Mouse (Mus musculus) cortical plate, adult 2 months (tissue): ENCODE measurements around the gene Acp6. TPM values are rescaled to one million over a fixed set of nuclear protein-coding genes. Genes with fewer than 3 reads are reported as not detected.
A peak's percentile ranks its signal among the peaks of the same experiment; 100 is the strongest.

Experiments
- H3K27ac ChIP-seq: fragments of 200-500 bp; 2 replicates; pipeline ENCODE4 v1.5.1; 2012; ENCODE audit warnings: low read length, control low read depth, inconsistent platforms; ENCODE audit not compliant: insufficient read depth
- H3K4me1 ChIP-seq: fragments of 200-500 bp; 2 replicates; pipeline ENCODE4 v1.6.1; 2011; ENCODE audit warnings: low read length; ENCODE audit not compliant: control insufficient read depth, insufficient read depth
- H3K4me3 ChIP-seq: fragments of 200-500 bp; 2 replicates; pipeline ENCODE4 v1.5.1; 2011; ENCODE audit warnings: mild to moderate bottlenecking, low read length, control low read depth; ENCODE audit not compliant: insufficient read depth
- CTCF ChIP-seq: fragments of 200-500 bp; IDR thresholded peaks from 2 replicates; pipeline ENCODE4 v1.5.1; 2011; ENCODE audit warnings: mild to moderate bottlenecking, control low read depth, low read length; ENCODE audit not compliant: insufficient read depth; ENCODE audit errors: extremely low read depth
- POLR2A ChIP-seq: fragments of 200-500 bp; IDR thresholded peaks from 2 replicates; pipeline ENCODE4 v1.6.1; 2011; ENCODE audit warnings: mild to moderate bottlenecking, low read length, control low read depth; ENCODE audit not compliant: insufficient read depth; ENCODE audit errors: extremely low read depth
- polyA plus RNA-seq: library from polyadenylated mRNA; depleted of rRNA; stranded (reverse); fragments of >200 nt; gene quantifications from 2 replicates; pipeline ENCODE4 v1.2.3, GENCODE M21; 2012

Acp6 gene
- polyA plus RNA-seq, 1 experiment, result 40.2 TPM

GRCm38 (mm10) chr3:97159509-97159850 lies 903 bp downstream of the Acp6 start:
- Histone ChIP-seq H3K27ac (no peak overlapping the region), H3K4me1 (no peaks in the 10 kb centered on the region; the same call in 1 of the 2 replicates), H3K4me3 (peak overlapping the region; percentile 99)
- TF ChIP-seq POLR2A (no peak), CTCF (no peak)

GRCm38 (mm10) chr3:97159986-97160385 lies 1.4 kb downstream of the Acp6 start:
- no peak for TF ChIP-seq CTCF
- TF ChIP-seq POLR2A, result no peak
- H3K4me1 ChIP-seq, result no peaks in the 10 kb centered on the region; the same call in 1 of the 2 replicates
- H3K27ac ChIP-seq, result no peak overlapping the region
- no peak overlapping the region; the same call in 1 of the 2 replicates for H3K4me3 ChIP-seq

- TF ChIP-seq POLR2A (no peak), CTCF (no peak)
- no peaks in the 10 kb centered on the region; the same call in 1 of the 2 replicates for H3K4me1 ChIP-seq
- H3K27ac ChIP-seq, result no peak overlapping the region
- no peak overlapping the region for H3K4me3 ChIP-seq
Observed at GRCm38 (mm10) chr3:97160908-97161307, 2.3 kb downstream of the Acp6 start.

GRCm38 (mm10) chr3:97161773-97162172 lies 3.2 kb downstream of the Acp6 start:
- Histone ChIP-seq H3K27ac (no peak overlapping the region), H3K4me1 (no peaks in the 10 kb centered on the region; the same call in 1 of the 2 replicates), H3K4me3 (no peak overlapping the region)
- TF ChIP-seq POLR2A, result no peak
- TF ChIP-seq CTCF, result no peak

DNA sequence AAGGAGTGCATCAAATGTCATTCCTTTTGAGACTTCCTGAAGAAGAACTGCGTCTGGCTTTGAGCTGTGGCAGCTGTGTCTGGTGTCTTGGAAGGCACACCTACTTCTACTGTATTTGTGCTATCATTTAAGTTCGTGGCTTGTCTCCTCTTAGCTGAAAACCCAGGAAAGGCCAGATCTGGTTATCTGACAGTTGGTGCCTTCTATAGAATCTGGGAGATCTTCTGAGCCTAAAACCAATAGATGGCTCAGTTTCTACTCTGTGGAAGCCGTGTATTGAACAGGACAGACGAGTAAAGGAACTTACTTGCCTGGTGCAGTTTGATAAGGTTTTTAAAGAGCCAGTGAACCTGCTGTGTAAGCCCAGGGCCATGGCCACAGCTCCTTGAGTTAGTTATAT lies 5.9 kb downstream of the Acp6 start:
- no peak overlapping the region for H3K4me3 ChIP-seq
- H3K4me1 ChIP-seq, result no peaks in the 10 kb centered on the region; the same call in 1 of the 2 replicates
- TF ChIP-seq POLR2A (no peak), CTCF (no peak)
- no peak overlapping the region for H3K27ac ChIP-seq

GRCm38 (mm10) chr3:97167126-97167525 lies 8.5 kb downstream of the Acp6 start:
- Histone ChIP-seq H3K27ac (no peak overlapping the region), H3K4me1 (no peaks in the 10 kb centered on the region), H3K4me3 (no peak overlapping the region)
- TF ChIP-seq CTCF, result no peak
- TF ChIP-seq POLR2A, result no peak

DNA sequence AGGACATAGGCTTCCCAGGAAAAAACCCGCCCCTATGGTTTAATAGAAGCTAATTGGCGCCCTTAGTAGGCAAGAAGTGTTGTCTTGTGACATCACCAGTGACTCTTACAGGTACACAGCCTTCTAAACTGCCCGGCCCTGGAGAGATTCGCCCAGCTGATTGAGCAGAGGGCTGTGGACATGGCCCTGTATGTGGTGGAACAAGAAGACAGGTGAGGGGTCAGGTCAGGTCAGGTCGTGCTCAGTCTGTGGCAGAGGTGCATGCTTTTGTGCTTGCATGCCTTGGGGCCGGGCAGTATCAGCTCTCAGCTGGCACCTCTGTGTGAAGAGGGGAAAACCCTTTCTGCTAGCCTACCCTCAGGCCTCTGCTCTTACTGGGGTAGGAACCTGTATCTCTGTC lies 13.0 kb downstream of the Acp6 start:
- Histone ChIP-seq H3K4me3 (no peak overlapping the region), H3K4me1 (no peaks in the 10 kb centered on the region), H3K27ac (no peak overlapping the region)
- no peak for TF ChIP-seq CTCF
- no peak for TF ChIP-seq POLR2A

GRCm38 (mm10) chr3:97172231-97172630 lies 13.7 kb downstream of the Acp6 start:
- TF ChIP-seq POLR2A, result no peak
- no peak for TF ChIP-seq CTCF
- Histone ChIP-seq H3K4me1 (no peaks in the 10 kb centered on the region), H3K4me3 (no peak overlapping the region), H3K27ac (no peak overlapping the region)

GRCm38 (mm10) chr3:97172632-97173031 lies 14.1 kb downstream of the Acp6 start:
- Histone ChIP-seq H3K27ac (no peak overlapping the region), H3K4me1 (no peaks in the 10 kb centered on the region), H3K4me3 (no peak overlapping the region)
- no peak for TF ChIP-seq CTCF
- TF ChIP-seq POLR2A, result no peak

- Histone ChIP-seq H3K4me3 (no peak overlapping the region), H3K4me1 (no peaks in the 10 kb centered on the region), H3K27ac (no peak overlapping the region)
- TF ChIP-seq POLR2A, result no peak
- TF ChIP-seq CTCF, result no peak
Observed at GRCm38 (mm10) chr3:97178885-97179284, 20.3 kb downstream of the Acp6 start.

GRCm38 (mm10) chr3:97180527-97180926 lies 21.9 kb downstream of the Acp6 start:
- TF ChIP-seq CTCF (no peak), POLR2A (no peak)
- Histone ChIP-seq H3K4me3 (no peak overlapping the region), H3K4me1 (no peaks in the 10 kb centered on the region), H3K27ac (no peak overlapping the region)
